Mouse (Mus musculus) liver, adult 2 months (tissue): ENCODE results near the gene Edn3. TPM values are rescaled to one million over a fixed set of nuclear protein-coding genes. Genes with fewer than 3 reads are reported as not detected.

Experiments used
- DNase-seq: peaks from one replicate; pipeline ENCODE4 v3.0.0-alpha.2; 2011; ENCODE audit warnings: low read depth, low spot score; ENCODE audit errors: extremely low read depth
- H3K27ac ChIP-seq: fragments of 200-500 bp; replicated peaks from 2 replicates; pipeline ENCODE4 v1.5.1; 2012; ENCODE audit warnings: low read depth, mild to moderate bottlenecking, control low read depth, inconsistent platforms, low read length; ENCODE audit not compliant: insufficient read depth
- H3K27me3 ChIP-seq: fragments of 200-500 bp; 2 replicates; pipeline ENCODE4 v1.6.1; 2012; ENCODE audit warnings: mild to moderate bottlenecking, moderate library complexity, low read length, inconsistent platforms; ENCODE audit not compliant: control insufficient read depth, insufficient read depth
- H3K36me3 ChIP-seq: fragments of 200-500 bp; 2 replicates; pipeline ENCODE4 v1.6.1; 2012; ENCODE audit warnings: low read length, inconsistent platforms; ENCODE audit not compliant: control insufficient read depth, insufficient read depth
- H3K4me1 ChIP-seq: fragments of 200-500 bp; 2 replicates; pipeline ENCODE4 v1.6.1; 2011; ENCODE audit warnings: low read length; ENCODE audit not compliant: control insufficient read depth, insufficient read depth
- H3K4me3 ChIP-seq: fragments of 200-500 bp; 2 replicates; pipeline ENCODE4 v1.5.1; 2011; ENCODE audit warnings: low read depth, mild to moderate bottlenecking, control low read depth, low read length, moderate library complexity; ENCODE audit not compliant: insufficient read depth
- H3K79me2 ChIP-seq: fragments of 200-500 bp; 2 replicates; pipeline ENCODE4 v1.6.1; 2012; ENCODE audit warnings: inconsistent platforms, mild to moderate bottlenecking, low read length, moderate library complexity; ENCODE audit not compliant: control insufficient read depth, insufficient read depth
- H3K9ac ChIP-seq: fragments of 200-500 bp; 2 replicates; pipeline ENCODE4 v1.6.1; 2012; ENCODE audit warnings: low read depth, mild to moderate bottlenecking, control low read depth, inconsistent platforms, low read length
- CTCF ChIP-seq: fragments of 200-500 bp; IDR thresholded peaks from 2 replicates; pipeline ENCODE4 v1.5.1; 2011; ENCODE audit warnings: low read depth, low read length, control low read depth
- POLR2A ChIP-seq: fragments of 200-500 bp; IDR thresholded peaks from 2 replicates; pipeline ENCODE4 v1.6.1; 2011; ENCODE audit warnings: low read length, control low read depth; ENCODE audit not compliant: insufficient read depth; ENCODE audit errors: extremely low read depth
- WGBS: fragments of 180-500 bp; shearing (Covaris S2); methylation state at CpG from one replicate; pipeline ENCODE4 v1.1.7; 2018; 5-methylcytosine and 5-hydroxymethylcytosine counted together
- polyA plus RNA-seq: library from polyadenylated mRNA; depleted of rRNA; stranded (reverse); fragments of >200 nt; gene quantifications from 2 replicates; pipeline ENCODE4 v1.2.3, GENCODE M21; 2012; rRNA removed
- total RNA-seq: library from RNA; depleted of rRNA; stranded (reverse); fragments of >200 nt; gene quantifications from 2 replicates; pipeline ENCODE4 v1.2.3, GENCODE M21; 2014; rRNA removed

The Edn3 gene
- 0.07 and 0.18 TPM in 2 replicates for total RNA-seq
- not detected in 2 replicates for polyA plus RNA-seq

DNA sequence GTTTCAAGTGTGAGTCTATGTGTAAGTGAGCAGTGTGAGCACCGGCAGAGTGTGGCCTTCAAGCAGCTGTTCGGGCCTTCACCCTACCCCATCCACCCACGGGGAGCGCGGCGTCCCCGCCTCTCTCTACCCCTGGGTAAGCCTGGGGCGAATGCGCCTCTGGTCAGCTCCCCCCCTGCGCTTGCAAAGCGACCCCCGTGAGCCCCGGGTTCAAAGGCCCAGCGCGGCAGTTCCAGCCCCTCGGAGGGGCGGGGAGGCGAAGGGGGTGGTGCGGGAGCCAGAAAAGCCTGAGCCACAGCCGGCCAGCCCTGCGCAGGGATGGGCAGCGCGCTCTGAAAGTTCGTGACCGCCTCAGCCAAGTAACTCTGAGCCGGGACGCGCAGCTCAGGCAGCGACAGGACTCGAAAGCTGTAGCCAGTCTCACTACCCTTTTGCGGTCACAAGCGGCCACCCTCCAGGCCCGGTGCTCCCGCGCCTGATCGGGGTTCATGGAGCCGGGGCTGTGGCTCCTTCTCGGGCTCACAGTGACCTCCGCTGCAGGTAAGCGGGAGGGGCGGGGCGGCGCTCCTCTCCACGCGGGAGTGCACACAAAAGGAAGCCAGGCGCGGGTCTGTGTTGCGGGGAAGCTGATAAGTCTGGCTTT lies at the start of gene Edn3:
TSS of gene Edn3 (plus strand) at position 141 of the 643 bp plus-strand sequence.
- DNase-seq, result no peak

DNA sequence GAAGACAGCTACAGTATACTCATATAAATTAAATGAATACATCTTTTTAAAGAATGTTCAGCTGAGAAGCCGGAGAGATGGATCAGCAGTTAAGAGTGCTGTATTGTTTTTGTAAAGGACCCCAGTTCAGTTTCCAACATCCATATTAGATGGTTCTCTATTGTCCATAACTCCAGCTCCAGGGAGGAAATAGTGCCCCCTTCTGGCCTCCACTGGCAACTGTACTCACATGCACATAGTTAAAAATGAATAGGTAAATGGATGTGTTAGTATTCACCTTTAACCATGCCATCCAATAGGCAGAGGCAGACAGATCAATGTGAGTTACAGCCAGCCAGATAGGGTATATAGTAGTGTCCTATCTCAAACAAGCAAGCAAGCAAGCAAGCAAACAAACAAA lies 48.4 kb upstream of the Edn3 start:
- Histone ChIP-seq H3K9ac (no peak overlapping the region), H3K36me3 (no peaks in the 10 kb centered on the region), H3K4me3 (no peak overlapping the region), H3K27me3 (no peaks in the 10 kb centered on the region), H3K4me1 (no peaks in the 10 kb centered on the region), H3K27ac (no peak overlapping the region), H3K79me2 (no peaks in the 10 kb centered on the region)
- no peak for DNase-seq
- no peak for TF ChIP-seq CTCF
- TF ChIP-seq POLR2A, result no peak
- WGBS, result 100% methylated on average over 1 of the region's 1 CpGs

More for the DNA sequence above, at the start of gene Edn3:
- no peak within 1 kb of the TSS for H3K27ac ChIP-seq
- no peaks in the 10 kb centered on the region for H3K4me1 ChIP-seq
- no peak for TF ChIP-seq CTCF
- no peak for TF ChIP-seq POLR2A
- no peaks in the 10 kb centered on the region for H3K36me3 ChIP-seq
- no peaks in the 10 kb centered on the region for H3K79me2 ChIP-seq
- H3K27me3 ChIP-seq, result 0 out of 2 replicates have a peak, but pooled peaks cover 3% of the 10 kb centered on the region
- no peak within 1 kb of the TSS for H3K9ac ChIP-seq
- no peak within 1 kb of the TSS; the same call in 1 of the 2 replicates for H3K4me3 ChIP-seq
- 5% methylated on average over 48 of the region's 48 CpGs for WGBS

DNA sequence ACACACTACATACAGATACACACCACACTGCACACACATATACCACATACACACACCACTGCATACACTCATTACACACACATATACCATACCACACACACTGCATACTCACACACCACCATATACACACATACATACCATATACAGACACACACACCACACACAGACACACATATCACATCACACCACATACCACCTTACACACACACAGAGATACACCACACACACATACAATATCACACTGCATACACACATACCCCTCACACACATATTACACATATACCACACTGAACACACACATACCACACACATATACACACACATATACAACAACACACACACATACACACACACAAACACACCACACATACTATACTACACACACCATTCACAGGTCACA lies 44.5 kb upstream of the Edn3 start:
- Histone ChIP-seq H3K4me1 (no peaks in the 10 kb centered on the region), H3K4me3 (no peak overlapping the region), H3K36me3 (no peaks in the 10 kb centered on the region), H3K79me2 (no peaks in the 10 kb centered on the region), H3K27ac (no peak overlapping the region), H3K27me3 (no peaks in the 10 kb centered on the region), H3K9ac (no peak overlapping the region)
- TF ChIP-seq CTCF, result no peak
- TF ChIP-seq POLR2A, result no peak
- no peak for DNase-seq

DNA sequence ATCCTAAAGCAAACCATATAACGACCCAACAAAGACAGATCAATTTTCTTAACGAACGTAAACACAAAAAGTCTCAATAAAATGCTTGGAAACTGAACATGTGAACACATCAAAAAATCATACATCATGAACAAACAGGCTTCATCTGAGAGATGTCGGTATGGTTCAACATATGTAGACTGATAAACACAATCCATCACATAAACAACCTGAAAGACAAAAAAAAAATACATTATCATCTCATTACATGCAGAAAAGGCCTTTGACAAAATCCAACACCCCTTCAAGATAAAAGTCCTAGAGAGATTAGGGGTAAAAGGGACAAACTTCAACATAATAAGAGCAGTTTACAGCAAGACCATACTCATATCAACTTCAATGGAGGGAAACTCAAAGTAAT lies 42.6 kb upstream of the Edn3 start:
- H3K4me1 ChIP-seq, result no peaks in the 10 kb centered on the region
- no peak overlapping the region for H3K27ac ChIP-seq
- 83% methylated on average over 4 of the region's 4 CpGs for WGBS
- H3K4me3 ChIP-seq, result no peak overlapping the region
- no peak overlapping the region for H3K9ac ChIP-seq
- H3K27me3 ChIP-seq, result no peaks in the 10 kb centered on the region
- TF ChIP-seq POLR2A (no peak), CTCF (no peak)
- no peak for DNase-seq
- no peaks in the 10 kb centered on the region for H3K79me2 ChIP-seq
- no peaks in the 10 kb centered on the region for H3K36me3 ChIP-seq

DNA sequence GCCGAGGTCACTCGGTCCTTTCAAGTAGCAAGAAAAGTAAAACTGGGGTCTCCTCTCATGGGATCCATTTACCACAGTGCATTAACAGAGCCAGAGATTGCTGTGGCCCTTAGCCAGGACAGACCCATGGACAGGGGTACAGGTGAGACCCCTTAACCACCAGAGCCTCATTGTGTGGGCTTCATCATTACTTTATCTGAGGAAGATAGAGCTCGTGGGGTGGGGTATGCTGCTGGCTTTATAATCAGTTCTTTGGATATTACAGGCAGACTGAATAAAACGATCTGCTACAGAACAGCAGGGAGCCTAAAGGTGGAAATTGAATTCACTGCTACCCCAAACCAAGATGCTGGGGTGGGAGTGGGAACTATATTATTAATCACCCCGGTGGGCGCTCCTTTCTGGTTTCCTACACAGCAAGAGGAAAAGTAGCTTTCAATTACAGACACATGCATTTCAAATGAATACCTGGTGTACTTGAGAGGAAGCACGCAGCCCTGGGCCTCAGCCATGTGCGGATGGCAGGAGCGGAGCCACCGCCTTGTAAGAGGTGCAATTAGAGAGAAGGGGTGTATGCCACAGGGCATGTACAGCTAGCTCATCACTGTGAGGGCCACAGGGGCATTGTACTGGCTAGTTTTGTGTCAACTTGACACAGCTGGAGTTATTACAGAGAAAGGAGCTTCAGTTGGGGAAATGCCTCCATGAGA lies 33.1 kb upstream of the Edn3 start:
- no peaks in the 10 kb centered on the region for H3K27me3 ChIP-seq
- no peak overlapping the region for H3K27ac ChIP-seq
- no peak for DNase-seq
- H3K36me3 ChIP-seq, result no peaks in the 10 kb centered on the region
- no peaks in the 10 kb centered on the region for H3K79me2 ChIP-seq
- peaks cover 7% of the 10 kb centered on the region for H3K4me1 ChIP-seq
- 88% methylated on average over 10 of the region's 10 CpGs for WGBS
- TF ChIP-seq POLR2A, result no peak
- TF ChIP-seq CTCF, result no peak
- H3K9ac ChIP-seq, result no peak overlapping the region
- H3K4me3 ChIP-seq, result no peak overlapping the region

DNA sequence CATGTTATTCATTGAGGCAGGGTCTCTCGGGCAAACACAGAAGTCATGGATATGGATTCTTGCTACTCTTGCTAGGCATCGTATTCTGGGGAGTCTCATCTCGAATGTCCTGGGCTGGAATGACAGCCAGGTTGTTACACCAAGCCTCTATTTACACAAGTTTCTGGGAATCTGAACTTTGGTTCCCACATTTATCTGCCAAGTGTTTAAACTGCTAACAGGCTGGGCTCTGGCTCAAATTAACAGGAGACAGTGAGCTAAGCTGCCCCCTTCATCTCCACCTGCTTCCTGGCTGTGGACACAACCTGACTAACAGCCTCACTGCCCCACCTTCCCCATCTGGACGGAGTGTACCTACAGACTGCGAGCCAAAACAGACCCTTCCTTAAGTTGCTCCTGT lies 28.5 kb upstream of the Edn3 start:
- Histone ChIP-seq H3K27ac (no peak overlapping the region), H3K9ac (no peak overlapping the region), H3K4me1 (peaks cover 8% of the 10 kb centered on the region), H3K27me3 (no peaks in the 10 kb centered on the region), H3K36me3 (no peaks in the 10 kb centered on the region), H3K79me2 (no peaks in the 10 kb centered on the region), H3K4me3 (no peak overlapping the region)
- WGBS, result 19% methylated on average over 5 of the region's 5 CpGs
- DNase-seq, result peak; percentile 89
- no peak for TF ChIP-seq POLR2A
- TF ChIP-seq CTCF, result no peak
